Mouse (Mus musculus): ENCODE measurements around the gene Dld. TPM values are rescaled to one million over a fixed set of nuclear protein-coding genes. Genes with fewer than 3 reads are reported as not detected.

The Dld gene
- polyA plus RNA-seq, 1 experiment from 2014 or later, result 112 TPM

DNA sequence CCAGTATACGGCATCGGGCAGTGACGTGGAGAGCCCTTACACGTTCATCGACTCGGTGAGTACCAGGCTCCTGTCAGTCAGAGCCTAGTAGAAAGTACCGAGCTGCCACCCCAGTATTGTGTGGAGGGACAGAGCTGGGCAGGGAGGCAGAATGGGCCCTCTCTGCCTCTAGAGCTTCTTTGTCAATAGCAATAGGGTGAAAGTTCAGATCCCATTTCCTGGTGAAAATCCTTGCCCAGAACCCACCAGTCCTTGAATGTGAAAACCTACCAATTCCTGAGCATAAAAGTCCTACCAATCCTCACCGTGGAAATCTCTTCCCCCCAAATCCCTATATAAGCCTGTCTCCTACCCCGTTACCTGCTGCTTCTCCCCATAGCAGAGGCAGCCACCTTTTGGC, 51.0 kb downstream of the Dld start:
- Histone ChIP-seq H3K27me3 (ENCODE audit: control insufficient read depth, insufficient read depth, low read length) (no peaks in the 10 kb centered on the region), H3K9me3 (ENCODE audit: control insufficient read depth, low read length) (no peaks in the 10 kb centered on the region), H3K9ac (ENCODE audit: low read length) (no peak overlapping the region), H3K4me2 (replicated peaks; ENCODE audit: low read depth) (no peak overlapping the region), H3K27ac (replicated peaks) (no peak overlapping the region), H3K4me3 (ENCODE audit: low read depth, low read length) (no peak overlapping the region), H3K36me3 (ENCODE audit: control insufficient read depth, insufficient read depth, low read length) (peaks cover 37% of the 10 kb centered on the region), H3K4me1 (replicated peaks; ENCODE audit: control insufficient read depth, insufficient read depth) (no peaks in the 10 kb centered on the region)
- WGBS, result 95% methylated on average over 9 of the region's 9 CpGs
- ATAC-seq (ENCODE audit: low FRiP score, low TSS enrichment) (no peak), DNase-seq (ENCODE audit: low spot score) (no peak)
- TF ChIP-seq EP300 (optimal IDR thresholded peaks at IDR 0.05) (no peak), CTCF (IDR thresholded peaks at IDR 0.05; ENCODE audit: low read depth) (no peak)

DNA sequence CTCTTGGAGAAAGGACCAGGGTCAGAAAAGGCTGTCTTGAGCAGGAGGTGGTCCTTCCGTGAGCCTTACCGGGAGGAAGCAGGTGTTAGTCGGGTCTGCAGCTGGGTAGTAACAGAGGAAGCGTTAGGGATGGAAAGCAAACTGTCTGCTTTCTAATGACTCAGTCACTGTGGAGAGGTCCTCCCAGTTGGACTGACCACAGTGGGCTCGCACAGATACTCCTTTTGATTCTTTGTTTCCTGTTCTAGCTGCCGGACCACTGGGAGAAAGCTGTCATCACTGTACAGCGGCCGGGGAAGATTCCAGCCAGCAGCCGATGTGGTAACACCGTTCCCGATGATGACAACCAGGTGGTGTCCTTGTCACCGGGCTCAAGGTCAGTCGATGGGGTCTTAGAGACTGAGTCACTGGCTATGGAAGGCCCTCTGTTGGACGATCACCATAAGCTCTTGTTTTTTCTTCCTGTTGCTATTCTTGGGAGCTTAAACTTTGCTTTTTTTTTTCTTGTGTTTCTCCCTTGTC, 51.5 kb downstream of the Dld start:
- Histone ChIP-seq H3K4me1 (replicated peaks; ENCODE audit: control insufficient read depth, insufficient read depth) (0 out of 2 replicates have a peak, but pooled peaks cover 3% of the 10 kb centered on the region), H3K27ac (replicated peaks) (no peak overlapping the region), H3K4me2 (replicated peaks; ENCODE audit: low read depth) (no peak overlapping the region), H3K27me3 (ENCODE audit: control insufficient read depth, insufficient read depth, low read length) (no peaks in the 10 kb centered on the region), H3K9ac (ENCODE audit: low read length) (no peak overlapping the region), H3K9me3 (ENCODE audit: control insufficient read depth, low read length) (no peaks in the 10 kb centered on the region), H3K36me3 (ENCODE audit: control insufficient read depth, insufficient read depth, low read length) (peaks cover 36% of the 10 kb centered on the region), H3K4me3 (ENCODE audit: low read depth, low read length) (no peak overlapping the region)
- 70% methylated on average over 14 of the region's 14 CpGs for WGBS
- DNase-seq (ENCODE audit: low spot score) (no peak), ATAC-seq (ENCODE audit: low FRiP score, low TSS enrichment) (no peak)
- TF ChIP-seq EP300 (optimal IDR thresholded peaks at IDR 0.05), result no peak
- peak; percentile 3; the same call in 1 of the 2 replicates for TF ChIP-seq CTCF (IDR thresholded peaks at IDR 0.05; ENCODE audit: low read depth)

DNA sequence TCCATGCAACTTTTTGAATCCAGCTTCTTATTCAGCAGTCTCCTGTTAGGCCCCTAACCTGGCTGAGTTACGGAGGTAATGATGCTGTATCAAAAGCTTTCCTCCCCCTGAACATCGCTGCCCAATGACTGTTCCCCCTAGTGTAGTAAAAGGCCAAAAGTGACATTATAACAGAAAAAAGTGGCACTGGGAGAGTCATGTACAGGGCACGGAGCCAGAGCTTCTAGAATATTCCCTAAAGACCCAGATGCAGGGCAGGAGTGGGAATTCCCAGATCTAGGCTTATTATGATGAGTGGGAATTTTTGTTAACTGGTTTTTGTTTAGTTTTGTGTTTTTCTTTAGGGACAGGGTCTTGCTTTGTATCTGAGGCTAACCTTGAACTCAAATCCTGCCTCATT, 52.1 kb downstream of the Dld start:
- no peak overlapping the region for H3K9ac ChIP-seq (ENCODE audit: low read length)
- peaks cover 7% of the 10 kb centered on the region for H3K4me1 ChIP-seq (replicated peaks; ENCODE audit: control insufficient read depth, insufficient read depth)
- peaks cover 32% of the 10 kb centered on the region for H3K36me3 ChIP-seq (ENCODE audit: control insufficient read depth, insufficient read depth, low read length)
- no peak for DNase-seq (ENCODE audit: low spot score)
- H3K4me3 ChIP-seq (ENCODE audit: low read depth, low read length), result no peak overlapping the region
- H3K27ac ChIP-seq (replicated peaks), result no peak overlapping the region
- H3K9me3 ChIP-seq (ENCODE audit: control insufficient read depth, low read length), result no peaks in the 10 kb centered on the region
- TF ChIP-seq EP300 (optimal IDR thresholded peaks at IDR 0.05) (no peak), CTCF (IDR thresholded peaks at IDR 0.05; ENCODE audit: low read depth) (no peak)
- ATAC-seq (ENCODE audit: low FRiP score, low TSS enrichment), result no peak
- H3K27me3 ChIP-seq (ENCODE audit: control insufficient read depth, insufficient read depth, low read length), result no peaks in the 10 kb centered on the region
- H3K4me2 ChIP-seq (replicated peaks; ENCODE audit: low read depth), result no peak overlapping the region
- WGBS, result 85% methylated on average over 3 of the region's 3 CpGs

DNA sequence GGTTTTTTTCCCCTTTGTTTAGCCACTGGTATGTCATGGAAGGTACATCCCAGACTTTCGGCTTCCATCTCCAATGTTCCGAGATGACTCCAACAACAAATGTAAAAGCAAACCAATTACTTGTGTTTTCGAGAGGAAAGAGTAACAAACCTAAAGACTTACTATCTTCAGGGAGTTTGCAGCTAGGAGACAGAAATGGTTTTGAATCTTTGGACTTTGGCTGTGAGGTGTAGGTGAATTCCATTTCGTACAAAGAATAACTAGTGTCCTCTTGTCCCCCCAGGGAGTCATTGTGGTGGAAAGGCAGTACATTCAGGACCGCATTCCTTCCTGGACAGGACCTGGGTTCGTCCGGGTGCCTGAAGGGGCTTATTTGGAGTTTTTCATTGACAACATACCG, 52.7 kb downstream of the Dld start:
- Histone ChIP-seq H3K9me3 (ENCODE audit: control insufficient read depth, low read length) (no peaks in the 10 kb centered on the region), H3K4me2 (replicated peaks; ENCODE audit: low read depth) (no peak overlapping the region), H3K9ac (ENCODE audit: low read length) (no peak overlapping the region), H3K4me3 (ENCODE audit: low read depth, low read length) (no peak overlapping the region), H3K4me1 (replicated peaks; ENCODE audit: control insufficient read depth, insufficient read depth) (peaks cover 9% of the 10 kb centered on the region), H3K36me3 (ENCODE audit: control insufficient read depth, insufficient read depth, low read length) (peaks cover 32% of the 10 kb centered on the region), H3K27me3 (ENCODE audit: control insufficient read depth, insufficient read depth, low read length) (no peaks in the 10 kb centered on the region), H3K27ac (replicated peaks) (no peak overlapping the region)
- no peak for TF ChIP-seq CTCF (IDR thresholded peaks at IDR 0.05; ENCODE audit: low read depth)
- no peak for TF ChIP-seq EP300 (optimal IDR thresholded peaks at IDR 0.05)
- WGBS, result 92% methylated on average over 8 of the region's 8 CpGs
- DNase-seq (ENCODE audit: low spot score) (no peak), ATAC-seq (ENCODE audit: low FRiP score, low TSS enrichment) (no peak)

DNA sequence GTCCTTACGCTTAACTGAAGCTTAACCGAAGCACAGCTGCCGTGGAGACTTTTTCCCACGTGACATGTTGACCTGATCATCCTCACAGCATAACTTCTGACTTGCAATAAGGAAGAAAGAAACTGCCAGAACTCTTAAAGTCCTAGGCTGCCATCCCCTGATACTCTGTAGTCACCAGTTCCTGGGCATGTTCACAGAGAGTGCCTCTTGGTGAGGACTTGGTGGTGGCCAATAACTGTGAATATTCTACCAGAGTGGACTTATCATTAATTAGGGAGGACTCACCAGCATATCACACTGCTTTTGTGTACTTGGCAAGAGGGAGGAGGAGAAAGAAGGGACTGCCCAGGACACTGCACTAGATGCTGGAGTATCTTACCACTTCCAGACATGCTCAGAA, 53.1 kb downstream of the Dld start:
- DNase-seq (ENCODE audit: low spot score) (no peak), ATAC-seq (ENCODE audit: low FRiP score, low TSS enrichment) (no peak)
- H3K27me3 ChIP-seq (ENCODE audit: control insufficient read depth, insufficient read depth, low read length), result no peaks in the 10 kb centered on the region
- H3K4me1 ChIP-seq (replicated peaks; ENCODE audit: control insufficient read depth, insufficient read depth), result peaks cover 9% of the 10 kb centered on the region
- H3K9me3 ChIP-seq (ENCODE audit: control insufficient read depth, low read length), result no peaks in the 10 kb centered on the region
- peaks cover 30% of the 10 kb centered on the region for H3K36me3 ChIP-seq (ENCODE audit: control insufficient read depth, insufficient read depth, low read length)
- no peak overlapping the region for H3K4me2 ChIP-seq (replicated peaks; ENCODE audit: low read depth)
- no peak for TF ChIP-seq EP300 (optimal IDR thresholded peaks at IDR 0.05)
- TF ChIP-seq CTCF (IDR thresholded peaks at IDR 0.05; ENCODE audit: low read depth), result no peak
- H3K27ac ChIP-seq (replicated peaks), result no peak overlapping the region
- no peak overlapping the region for H3K9ac ChIP-seq (ENCODE audit: low read length)
- H3K4me3 ChIP-seq (ENCODE audit: low read depth, low read length), result no peak overlapping the region
- WGBS, result 89% methylated on average over 4 of the region's 4 CpGs

DNA sequence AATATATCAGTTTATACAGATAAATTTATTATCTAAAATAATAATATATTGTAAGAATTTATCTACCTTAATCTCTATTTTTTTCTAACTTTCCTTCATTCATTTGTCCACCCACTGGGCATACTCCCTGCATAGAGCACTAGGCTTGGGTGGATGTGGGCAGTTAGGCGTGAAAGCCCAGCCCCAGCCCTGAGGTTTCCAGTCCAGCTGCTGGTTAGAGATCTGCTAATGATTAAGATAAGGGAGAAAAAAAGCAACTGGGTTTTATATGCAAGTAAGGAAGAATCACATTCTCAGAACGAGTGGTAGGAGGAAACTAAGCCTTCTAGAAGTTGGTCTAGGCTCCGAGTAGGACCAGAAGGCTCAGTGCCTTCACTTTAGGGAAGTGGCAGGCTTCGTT, 55.2 kb downstream of the Dld start:
- ATAC-seq (ENCODE audit: low FRiP score, low TSS enrichment) (no peak), DNase-seq (ENCODE audit: low spot score) (no peak)
- Histone ChIP-seq H3K4me2 (replicated peaks; ENCODE audit: low read depth) (no peak overlapping the region), H3K36me3 (ENCODE audit: control insufficient read depth, insufficient read depth, low read length) (peaks cover 29% of the 10 kb centered on the region), H3K27me3 (ENCODE audit: control insufficient read depth, insufficient read depth, low read length) (no peaks in the 10 kb centered on the region), H3K9ac (ENCODE audit: low read length) (no peak overlapping the region), H3K9me3 (ENCODE audit: control insufficient read depth, low read length) (no peaks in the 10 kb centered on the region), H3K4me3 (ENCODE audit: low read depth, low read length) (no peak overlapping the region), H3K27ac (replicated peaks) (no peak overlapping the region), H3K4me1 (replicated peaks; ENCODE audit: control insufficient read depth, insufficient read depth) (peaks cover 9% of the 10 kb centered on the region)
- no peak for TF ChIP-seq EP300 (optimal IDR thresholded peaks at IDR 0.05)
- TF ChIP-seq CTCF (IDR thresholded peaks at IDR 0.05; ENCODE audit: low read depth), result no peak
- 75% methylated on average over 4 of the region's 4 CpGs for WGBS
